Mouse (Mus musculus) layer of hippocampus, postnatal 10 days (tissue): ENCODE measurements around the gene Snrnp200. TPM values are rescaled to one million over a fixed set of nuclear protein-coding genes. Genes with fewer than 3 reads are reported as not detected.
"Not testable (repeated sequence)": the region's sequence is repeated elsewhere in the genome, so short reads cannot be mapped to it uniquely, and the experiment has no call there.

Experiments
- DNase-seq, 2 experiments: peaks; one replicate each; pipeline ENCODE4 v3.0.0; 2021; ENCODE audit warnings: low spot score in 2 of 2
- long read RNA-seq: library from polyadenylated mRNA; stranded (forward); transcript quantifications from one replicate; pipeline ENCODE4 v2.0.0, GENCODE M21; 2023
- total RNA-seq, 2 experiments: library from RNA; stranded (reverse); gene quantifications; 2 replicates each; pipeline ENCODE4 v1.2.3; 2021

Gene Snrnp200
- 10 to 100 TPM; 76.9 to 81.5 TPM for total RNA-seq
- long read RNA-seq, full-length matches to known transcripts = 5 of 39 reads
- long read RNA-seq, partial matches to known transcripts = 33 of 39 reads
- long read RNA-seq, other reads (novel, unspliced or antisense) = 1 of 39 reads

DNA sequence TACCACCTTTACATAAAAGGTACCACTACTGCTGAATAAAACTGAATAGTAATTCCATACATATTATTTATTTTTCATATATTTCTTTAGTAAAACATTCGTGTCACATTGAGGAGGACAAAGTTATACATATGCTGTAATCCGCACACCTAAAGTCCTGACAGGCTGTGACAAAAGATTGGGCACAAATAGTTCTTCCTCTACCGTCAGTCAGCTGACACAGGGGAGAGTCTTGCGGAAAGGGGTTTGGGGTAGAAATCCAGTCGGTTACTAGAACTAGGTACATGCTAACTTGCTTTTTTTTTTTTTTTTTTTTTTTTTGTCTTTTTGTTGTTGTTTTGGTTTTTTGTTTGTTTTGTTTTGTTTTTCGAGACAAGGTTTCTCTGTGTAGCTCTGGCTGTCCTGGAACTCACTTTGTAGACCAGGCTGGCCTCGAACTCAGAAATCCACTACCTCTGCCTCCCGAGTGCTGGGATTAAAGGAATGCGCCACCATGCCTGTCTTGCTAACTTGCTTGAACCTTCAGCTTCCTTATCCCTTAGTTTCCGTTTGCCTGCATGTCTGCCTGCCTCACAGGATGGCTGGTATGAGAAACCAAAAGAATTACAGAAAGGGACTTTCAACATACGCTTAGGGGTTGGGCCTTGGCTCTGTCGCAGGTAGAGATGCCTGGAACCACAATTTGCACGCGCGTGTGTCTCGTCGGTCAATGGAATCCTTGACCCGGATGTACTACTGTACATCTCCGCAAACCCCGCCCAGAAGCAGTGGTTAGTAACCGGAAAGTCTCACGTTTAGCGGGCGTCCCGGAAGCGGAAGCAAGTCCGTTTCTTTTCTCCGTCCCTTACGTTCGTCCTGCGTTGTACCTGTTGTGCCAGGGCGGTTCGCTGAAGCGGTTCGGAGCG, at the start of gene Snrnp200, which contains the start of gene 1810024B03Rik:
Gene Snrnp200, plus strand, starts transcription at position 840 of the 905 bp plus-strand sequence.
Gene 1810024B03Rik, minus strand, starts transcription at position 734 of the 905 bp plus-strand sequence.
- DNase-seq = peak; percentile 90 to 94

DNA sequence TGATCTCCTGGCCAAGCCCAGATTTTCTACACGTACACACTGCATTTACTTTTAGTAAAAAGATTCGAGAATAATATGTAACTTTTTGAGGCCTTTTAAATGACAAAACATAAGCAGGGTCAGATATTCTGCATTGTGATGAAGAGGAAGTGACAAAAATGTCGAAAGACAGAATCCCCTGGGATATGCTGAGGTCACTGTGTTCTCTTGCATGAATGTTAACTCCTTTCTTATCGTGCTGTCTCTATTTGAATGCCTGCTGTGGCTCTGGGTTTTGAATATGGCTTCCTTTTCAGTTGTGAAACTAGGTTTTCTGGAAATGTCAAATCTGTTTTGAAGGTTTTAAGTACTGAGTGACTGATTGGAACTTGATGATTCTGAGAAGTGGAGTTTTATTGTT, 42.5 kb upstream of the Snrnp200 start:
- no peak for DNase-seq

- peak in 1 of 2 experiments; percentile 28 for DNase-seq
These were observed 41.9 kb upstream of the Snrnp200 start for GRCm38 (mm10) chr2:127166261-127166660.

- DNase-seq = peak; percentile 73 to 78
These were observed 25.4 kb upstream of the Snrnp200 start for GRCm38 (mm10) chr2:127182598-127183381.

DNA sequence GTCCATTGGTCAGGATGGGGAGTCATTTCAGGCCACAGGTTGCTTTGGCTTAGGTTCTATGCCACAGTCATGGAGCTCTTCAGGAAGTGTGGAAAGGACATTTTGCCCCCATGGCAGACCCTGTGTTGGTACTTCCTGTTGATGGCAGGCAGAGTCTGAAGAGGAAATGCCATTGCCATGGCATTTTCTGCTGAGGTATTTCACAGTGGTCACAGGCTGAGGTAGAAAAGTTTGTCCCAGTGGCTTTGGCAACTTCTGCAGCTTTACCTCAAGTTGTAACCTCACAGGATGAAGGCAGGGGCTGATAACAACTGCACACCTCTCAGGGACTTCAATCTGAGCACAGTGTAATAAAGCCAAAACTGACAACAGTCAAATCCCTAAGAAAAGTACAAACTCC, 18.6 kb upstream of the Snrnp200 start:
- DNase-seq = no peak

DNA sequence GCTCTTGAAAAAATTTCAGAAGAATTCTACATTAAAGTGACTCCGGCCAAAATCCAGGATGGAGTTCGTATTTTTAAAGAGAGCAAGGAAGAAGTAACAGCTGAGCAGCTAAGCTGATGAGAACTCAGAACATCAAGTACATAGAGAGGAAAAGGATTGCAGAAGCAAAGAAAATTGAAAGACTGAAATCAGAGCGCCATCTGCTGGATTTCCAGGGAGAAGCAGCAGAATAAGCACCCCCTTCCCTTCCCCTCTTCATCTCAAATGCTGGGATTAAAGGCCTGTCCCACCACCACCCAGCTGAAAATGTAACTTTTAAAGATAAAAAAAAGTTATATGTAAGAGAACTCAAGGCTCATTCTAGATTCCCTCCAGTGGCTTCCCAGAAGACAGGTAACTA, 3.3 kb upstream of the Snrnp200 start:
- DNase-seq = peak; percentile 78 to 79

GRCm38 (mm10) chr2:127205936-127206335, 2.2 kb upstream of the Snrnp200 start:
- not testable (repeated sequence) for DNase-seq

DNA sequence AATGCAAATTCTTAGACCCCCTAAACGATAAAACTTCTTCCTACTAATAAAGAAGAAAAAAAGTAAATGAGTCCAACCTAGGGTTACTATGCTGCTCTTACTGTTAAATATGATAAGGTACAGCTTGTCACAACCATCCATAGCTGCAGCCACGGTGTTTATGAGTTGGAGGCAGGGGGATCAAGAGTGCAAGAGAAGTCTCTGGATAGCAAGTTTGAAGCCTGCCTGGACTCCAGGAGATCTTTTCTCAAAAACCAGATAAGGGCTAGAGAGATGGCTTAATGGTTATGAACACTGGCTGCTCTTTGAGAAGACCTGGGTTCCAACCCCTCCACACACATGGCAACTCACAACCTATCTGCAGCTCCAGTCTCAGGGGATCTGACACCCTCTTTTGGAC, 1.3 kb upstream of the Snrnp200 start:
- DNase-seq = no peak

DNA sequence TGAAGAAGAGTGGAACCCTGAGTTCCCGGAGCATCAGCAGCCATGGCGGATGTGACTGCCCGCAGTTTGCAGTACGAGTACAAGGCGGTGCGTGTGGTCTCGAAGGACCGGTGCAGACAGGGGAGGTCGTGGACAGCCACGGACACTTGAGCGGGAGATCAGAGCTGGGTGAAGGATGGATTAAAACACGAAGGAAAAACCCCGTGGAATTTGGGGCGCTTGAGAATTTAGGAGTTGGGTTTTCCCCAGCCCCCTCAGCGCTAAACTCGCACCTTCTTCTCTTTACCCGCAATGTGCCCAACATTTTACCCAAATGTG, 225 bp downstream of the Snrnp200 start:
- DNase-seq = no peak

- DNase-seq = no peak
These were observed 2.5 kb downstream of the Snrnp200 start for GRCm38 (mm10) chr2:127210701-127211100.

DNA sequence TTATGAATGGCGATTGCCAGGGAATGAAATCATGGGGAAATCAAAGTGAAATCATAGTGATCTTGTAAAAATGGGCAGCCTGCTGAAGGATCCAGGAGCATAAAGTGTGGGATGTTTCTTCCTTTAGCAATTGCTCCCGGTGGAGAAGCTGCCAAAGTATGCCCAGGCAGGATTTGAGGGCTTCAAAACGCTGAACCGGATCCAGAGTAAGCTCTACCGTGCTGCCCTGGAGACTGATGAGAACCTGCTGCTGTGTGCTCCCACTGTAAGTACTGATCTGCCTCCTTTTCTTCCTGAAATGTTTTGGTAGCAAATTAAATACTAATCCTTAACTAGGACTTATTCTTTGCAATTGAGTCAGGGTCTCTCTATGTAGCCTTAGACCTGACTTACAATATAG, 9.6 kb downstream of the Snrnp200 start:
- no peak for DNase-seq

GRCm38 (mm10) chr2:127225261-127225660, 17.1 kb downstream of the Snrnp200 start:
- no peak for DNase-seq

- no peak for DNase-seq
These were observed 29.9 kb downstream of the Snrnp200 start for GRCm38 (mm10) chr2:127237897-127238610.

DNA sequence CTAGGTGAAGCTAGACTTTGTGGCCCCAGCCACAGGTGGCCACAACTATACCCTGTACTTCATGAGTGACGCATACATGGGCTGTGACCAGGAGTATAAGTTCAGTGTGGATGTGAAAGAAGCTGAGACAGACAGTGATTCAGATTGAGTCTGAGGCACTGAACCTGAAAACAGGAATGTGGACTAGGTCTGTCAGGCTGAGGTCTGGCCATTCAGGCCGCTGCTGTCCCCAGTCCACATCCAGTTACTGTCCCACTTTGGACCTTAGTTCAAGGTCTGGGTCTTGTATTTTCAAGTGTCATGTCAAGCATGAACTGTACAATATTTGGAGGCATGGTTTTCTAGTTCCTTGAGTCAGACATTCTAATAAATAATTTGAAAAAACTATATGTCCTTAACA, 31.9 kb downstream of the Snrnp200 start:
- DNase-seq = no peak

DNA sequence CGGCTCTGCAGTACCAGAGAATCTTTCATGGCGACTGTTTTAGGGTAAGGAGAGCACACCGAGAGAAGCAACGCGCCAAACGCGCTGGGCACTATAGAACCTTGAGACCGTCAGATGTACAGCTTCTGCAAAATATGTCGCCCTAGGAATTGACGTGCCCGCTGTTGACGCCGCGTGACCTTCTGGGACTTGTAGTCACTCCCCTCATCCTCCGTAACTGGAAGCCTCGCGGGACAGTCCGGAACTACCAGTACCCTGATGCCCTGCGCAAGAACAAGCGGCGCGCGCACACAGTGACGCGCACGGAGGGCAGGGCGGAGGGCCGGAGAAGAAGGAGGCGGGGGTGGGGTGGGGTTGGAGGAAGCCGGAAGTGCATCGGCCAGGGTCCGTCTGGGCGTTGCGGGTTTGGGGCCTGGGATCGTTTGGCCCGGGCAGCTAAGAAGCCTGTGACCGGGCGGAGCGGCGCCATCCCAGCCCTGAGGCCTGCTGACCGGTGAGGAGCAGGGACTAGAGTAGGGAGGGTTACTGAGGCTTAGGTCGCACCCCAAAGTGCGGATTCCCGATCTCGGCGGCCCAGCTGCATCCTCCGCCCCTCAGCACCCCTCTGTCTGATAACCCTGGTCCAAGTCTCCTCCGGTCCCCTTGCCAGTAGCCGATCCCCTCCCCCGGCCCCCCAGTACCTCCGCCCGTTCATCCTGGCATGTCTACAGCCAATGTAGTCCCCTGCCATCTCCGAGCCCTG, 39.6 kb downstream of the Snrnp200 start, which contains the start of the genes Ciao1 and Tmem127:
Gene Ciao1, minus strand, starts transcription at position 225 of the 742 bp plus-strand sequence.
Gene Tmem127, plus strand, starts transcription at position 317 of the 742 bp plus-strand sequence.
- peak; percentile 95 to 96 for DNase-seq

DNA sequence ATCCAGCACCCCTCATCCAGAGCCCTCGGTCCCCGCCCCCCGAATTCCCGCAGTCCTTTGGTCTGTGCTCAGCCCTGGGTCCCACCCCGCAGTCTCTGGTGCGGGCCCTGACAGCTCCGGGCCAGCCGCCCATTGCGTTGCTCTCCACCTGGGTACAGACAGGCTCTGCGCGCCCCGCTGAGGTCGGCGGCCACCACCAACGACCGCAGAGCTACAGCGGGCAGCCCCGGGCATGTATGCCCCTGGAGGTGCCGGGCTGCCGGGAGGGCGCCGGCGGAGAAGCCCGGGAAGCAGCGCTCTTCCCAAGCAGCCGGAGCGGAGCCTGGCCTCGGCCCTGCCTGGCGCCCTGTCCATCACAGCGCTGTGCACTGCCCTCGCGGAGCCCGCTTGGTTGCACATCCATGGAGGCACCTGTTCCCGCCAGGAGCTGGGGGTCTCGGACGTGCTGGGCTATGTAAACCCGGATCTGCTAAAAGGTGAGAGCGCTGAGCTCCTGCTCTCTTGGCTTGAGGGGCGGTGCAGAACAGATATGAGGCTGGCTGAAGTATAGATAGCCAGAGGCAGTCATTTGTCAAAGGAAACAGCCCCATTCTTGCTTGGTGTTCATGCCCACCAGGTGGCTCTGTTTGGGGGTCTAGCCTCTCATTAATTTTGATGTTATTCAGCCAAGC, 40.3 kb downstream of the Snrnp200 start:
- DNase-seq = peak; percentile 48 to 65

- DNase-seq = no peak
These were observed 42.3 kb downstream of the Snrnp200 start for GRCm38 (mm10) chr2:127250291-127251008.

GRCm38 (mm10) chr2:127251457-127251856, 43.3 kb downstream of the Snrnp200 start:
- no peak for DNase-seq
